Mouse (Mus musculus) liver, embryonic 14.5 days (tissue): ENCODE measurements around the gene Slc3a2.
A peak's percentile ranks its signal among the peaks of the same experiment; 100 is the strongest.

Experiments
- CTCF ChIP-seq: IDR thresholded peaks from 2 replicates; pipeline ENCODE4 v1.5.1; 2016; ENCODE audit warnings: antibody characterized with exemption, low read depth, control low read depth
- EP300 ChIP-seq: IDR thresholded peaks from 2 replicates; pipeline ENCODE4 v1.6.1; 2016; ENCODE audit warnings: antibody characterized with exemption, low read depth

GRCm38 (mm10) chr19:8702458-8702857 lies 20.7 kb downstream of the Slc3a2 start:
- TF ChIP-seq CTCF: 0 out of 2 replicates have a peak, but pooled peaks have one; percentile 9
- no peak for TF ChIP-seq EP300
